Mouse (Mus musculus) large intestine, adult 2 months (tissue): ENCODE results near the gene Scrn2. TPM values are rescaled to one million over a fixed set of nuclear protein-coding genes. Genes with fewer than 3 reads are reported as not detected.

ENCODE experiments used
- DNase-seq: peaks from one replicate; pipeline ENCODE4 v3.0.0-alpha.2; 2012; ENCODE audit warnings: low read depth, low spot score
- WGBS: fragments of 180-500 bp; shearing (Covaris S2); methylation state at CpG from one replicate; pipeline ENCODE4 v1.1.7; 2018; 5-methylcytosine and 5-hydroxymethylcytosine counted together
- polyA plus RNA-seq: library from polyadenylated mRNA; depleted of rRNA; stranded (reverse); fragments of >200 nt; gene quantifications from 2 replicates; pipeline ENCODE4 v1.2.3, GENCODE M21; 2012

Scrn2 gene
- polyA plus RNA-seq, 1 experiment, result 32.1 TPM

- DNase-seq, result no peak
- WGBS, result 28% methylated on average over 8 of the region's 8 CpGs
Observed at GRCm38 (mm10) chr11:97013121-97013670, 16.5 kb upstream of the Scrn2 start, which contains the start of gene Sp6. TSS of gene Sp6 (plus strand) at chr11:97013394.

GRCm38 (mm10) chr11:97017696-97018582 is 11.8 kb upstream of the Scrn2 start:
- DNase-seq, result no peak
- WGBS, result 7% methylated on average over 36 of the region's 36 CpGs

DNA sequence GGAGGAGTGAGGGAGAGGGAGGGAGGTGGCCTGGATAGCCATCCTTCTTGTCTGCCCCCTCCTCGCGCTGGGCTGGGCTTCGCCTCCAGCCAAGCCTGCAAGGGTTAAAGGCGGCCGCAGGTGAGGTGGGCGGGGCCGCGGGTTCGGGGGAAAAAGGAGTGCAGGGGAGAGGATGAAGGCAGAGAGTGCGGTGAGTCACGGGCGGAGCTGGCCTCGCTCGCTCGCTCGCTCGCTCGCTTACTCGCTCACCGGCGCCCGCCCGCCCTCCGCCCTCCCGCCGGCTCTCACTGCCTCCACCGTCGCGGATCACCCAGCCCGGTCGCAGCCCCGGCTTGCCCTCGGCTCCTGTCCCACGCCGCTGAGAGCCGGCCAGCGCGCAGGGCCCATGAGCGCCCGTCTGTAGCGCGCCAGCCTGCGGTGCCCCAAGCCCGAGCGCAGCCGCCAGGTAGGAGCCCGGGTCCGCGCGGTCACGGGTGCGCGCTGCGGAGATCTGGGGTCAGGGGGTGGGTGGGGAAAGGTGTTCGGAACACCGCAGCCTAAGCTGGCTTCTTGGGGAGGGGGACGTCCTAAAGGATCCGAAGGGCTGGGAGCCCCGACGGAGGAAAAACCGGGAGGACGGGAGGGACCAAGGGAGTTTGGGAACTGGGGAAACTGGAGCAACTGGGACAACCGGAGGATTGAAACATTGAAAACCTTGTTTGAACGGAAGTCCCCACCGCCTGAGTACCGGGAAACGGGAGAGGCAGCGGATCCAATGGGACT is 11.0 kb upstream of the Scrn2 start:
- 3% methylated on average over 67 of the region's 68 CpGs for WGBS
- DNase-seq, result no peak

GRCm38 (mm10) chr11:97019345-97019708 is 10.4 kb upstream of the Scrn2 start:
- WGBS, result 24% methylated on average over 13 of the region's 13 CpGs
- no peak for DNase-seq

DNA sequence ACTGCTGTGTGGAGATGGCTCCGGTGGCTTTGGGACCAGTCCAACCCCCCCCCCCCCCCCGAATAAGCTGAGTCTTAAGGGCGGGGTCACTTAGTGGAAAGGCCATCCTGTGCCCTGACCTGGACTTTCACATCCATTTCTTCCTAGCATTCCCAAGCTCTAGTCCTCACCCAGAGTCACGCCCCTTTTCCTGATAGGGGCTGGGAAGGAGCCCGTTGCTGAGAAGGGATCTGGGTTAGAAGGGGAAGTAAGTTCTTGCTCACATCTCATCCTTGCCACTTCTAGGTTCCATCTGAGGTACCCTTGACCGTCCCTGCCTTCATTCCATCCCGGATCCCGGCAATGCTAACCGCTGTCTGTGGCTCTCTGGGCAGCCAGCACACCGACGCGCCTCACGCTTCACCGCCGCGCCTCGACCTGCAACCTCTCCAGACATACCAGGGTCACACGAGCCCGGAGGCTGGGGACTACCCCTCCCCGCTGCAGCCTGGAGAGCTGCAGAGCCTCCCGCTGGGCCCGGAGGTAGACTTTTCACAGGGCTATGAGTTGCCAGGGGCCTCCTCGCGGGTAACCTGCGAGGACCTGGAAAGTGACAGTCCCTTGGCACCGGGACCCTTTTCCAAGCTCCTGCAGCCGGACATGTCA is 8.5 kb upstream of the Scrn2 start:
- 1% methylated on average over 27 of the region's 27 CpGs for WGBS
- DNase-seq, result no peak

DNA sequence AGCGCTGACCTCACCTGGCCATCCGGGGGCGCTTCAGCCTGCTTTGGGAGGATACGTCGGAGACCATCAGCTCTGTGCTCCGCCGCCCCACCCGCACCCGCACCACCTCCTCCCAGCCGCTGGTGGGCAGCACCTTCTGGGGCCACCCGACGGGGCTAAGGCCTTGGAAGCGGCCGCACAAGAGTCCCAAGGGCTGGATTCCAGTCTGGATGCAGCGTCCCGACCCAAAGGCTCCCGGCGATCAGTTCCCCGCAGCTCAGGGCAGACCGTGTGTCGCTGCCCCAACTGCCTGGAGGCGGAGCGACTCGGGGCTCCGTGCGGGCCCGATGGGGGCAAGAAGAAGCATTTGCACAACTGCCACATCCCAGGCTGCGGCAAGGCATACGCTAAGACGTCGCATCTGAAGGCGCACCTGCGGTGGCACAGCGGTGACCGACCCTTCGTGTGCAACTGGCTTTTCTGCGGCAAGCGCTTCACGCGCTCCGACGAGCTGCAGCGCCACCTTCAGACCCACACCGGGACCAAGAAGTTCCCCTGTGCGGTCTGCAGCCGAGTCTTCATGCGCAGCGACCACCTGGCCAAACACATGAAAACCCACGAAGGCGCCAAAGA is 7.8 kb upstream of the Scrn2 start:
- DNase-seq, result no peak
- under 1% methylated on average over 50 of the region's 50 CpGs for WGBS

DNA sequence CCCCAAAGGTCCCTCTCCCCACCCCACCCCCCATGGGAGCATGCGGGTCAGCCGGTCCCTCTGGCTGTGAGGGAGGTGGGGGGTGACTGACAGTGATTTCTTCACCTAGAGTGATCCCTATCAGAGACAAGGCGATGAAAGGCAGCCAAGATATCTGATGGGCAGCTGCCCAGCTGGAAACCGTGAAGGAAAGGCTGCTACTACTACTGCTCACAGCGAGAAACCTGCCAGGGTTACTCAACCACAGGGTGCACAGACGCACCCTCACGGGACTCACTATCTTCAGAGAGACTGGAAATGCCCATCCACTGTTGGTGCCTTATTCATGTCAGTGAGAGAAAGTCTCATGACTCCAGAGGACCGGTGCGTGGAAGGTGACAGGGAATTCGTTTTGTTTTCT is 4.8 kb upstream of the Scrn2 start:
- no peak for DNase-seq
- WGBS, result 56% methylated on average over 10 of the region's 10 CpGs

DNA sequence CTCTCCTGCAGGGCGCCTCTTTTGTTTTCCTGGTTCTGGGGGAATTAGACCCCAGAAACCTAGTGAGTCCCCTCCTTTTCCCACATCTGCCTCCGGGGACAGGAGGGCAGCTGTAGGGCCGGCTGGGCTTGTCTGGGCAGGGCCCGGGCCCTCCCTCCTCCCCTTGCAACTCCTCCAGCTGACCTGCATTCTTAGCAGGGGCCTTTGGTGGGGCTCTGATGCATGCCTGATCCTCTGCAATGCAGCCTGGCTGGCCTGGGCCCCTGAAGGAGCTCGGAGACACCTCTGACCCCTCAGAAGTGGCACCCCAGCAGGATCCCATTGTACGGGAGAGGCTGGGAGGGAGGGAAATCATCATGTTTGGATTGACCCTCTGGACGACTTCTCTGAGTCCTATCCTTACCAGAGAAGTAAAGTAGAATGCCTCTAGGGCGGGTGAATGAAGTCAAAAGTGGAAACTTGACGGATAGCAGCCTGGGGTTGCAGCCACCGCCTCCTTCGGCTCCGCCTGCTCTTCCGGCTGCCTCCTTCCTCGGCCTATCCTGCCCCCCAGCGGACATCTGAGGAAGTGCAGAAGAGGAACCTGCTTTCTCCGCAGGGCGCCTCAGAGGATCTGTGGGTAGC is 3.9 kb upstream of the Scrn2 start:
- 6% methylated on average over 17 of the region's 17 CpGs for WGBS
- peak; percentile 62 for DNase-seq

GRCm38 (mm10) chr11:97030426-97030825 is 688 bp downstream of the Scrn2 start:
- DNase-seq, result no peak
- WGBS, result 9% methylated on average over 15 of the region's 15 CpGs

- WGBS, result 85% methylated on average over 12 of the region's 12 CpGs
- no peak for DNase-seq
Observed at GRCm38 (mm10) chr11:97031977-97032376, 2.2 kb downstream of the Scrn2 start.

- DNase-seq, result no peak
- WGBS, result 98% methylated on average over 4 of the region's 4 CpGs
Observed at GRCm38 (mm10) chr11:97032499-97032898, 2.8 kb downstream of the Scrn2 start.

- 87% methylated on average over 4 of the region's 4 CpGs for WGBS
- DNase-seq, result no peak
Observed at GRCm38 (mm10) chr11:97033781-97034180, 4.0 kb downstream of the Scrn2 start.

- 79% methylated on average over 5 of the region's 5 CpGs for WGBS
Observed at GRCm38 (mm10) chr11:97036141-97036540, 6.4 kb downstream of the Scrn2 start.

DNA sequence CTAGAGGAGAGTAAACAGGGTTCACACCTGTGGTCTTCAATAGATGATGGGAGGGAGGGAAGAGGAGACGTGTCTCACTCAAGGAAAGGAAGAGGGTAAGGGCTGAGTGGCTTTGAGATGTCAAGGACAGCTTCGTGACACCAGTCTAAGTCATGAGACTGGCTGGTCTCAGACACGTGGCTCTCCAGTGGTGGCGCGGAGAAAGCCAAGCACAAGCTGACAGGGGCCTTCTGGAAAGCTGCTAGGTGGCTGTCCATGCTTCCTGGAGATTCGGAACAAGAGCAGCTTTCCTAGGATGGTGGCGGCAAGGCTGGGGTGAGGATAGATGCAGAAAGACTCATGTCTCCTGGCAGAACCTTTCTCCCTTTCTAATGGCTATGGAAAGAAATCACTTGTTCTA is 9.1 kb downstream of the Scrn2 start:
- DNase-seq, result no peak
- 62% methylated on average over 7 of the region's 7 CpGs for WGBS

More at GRCm38 (mm10) chr11:97036141-97036540, 6.4 kb downstream of the Scrn2 start:
- no peak for DNase-seq

DNA sequence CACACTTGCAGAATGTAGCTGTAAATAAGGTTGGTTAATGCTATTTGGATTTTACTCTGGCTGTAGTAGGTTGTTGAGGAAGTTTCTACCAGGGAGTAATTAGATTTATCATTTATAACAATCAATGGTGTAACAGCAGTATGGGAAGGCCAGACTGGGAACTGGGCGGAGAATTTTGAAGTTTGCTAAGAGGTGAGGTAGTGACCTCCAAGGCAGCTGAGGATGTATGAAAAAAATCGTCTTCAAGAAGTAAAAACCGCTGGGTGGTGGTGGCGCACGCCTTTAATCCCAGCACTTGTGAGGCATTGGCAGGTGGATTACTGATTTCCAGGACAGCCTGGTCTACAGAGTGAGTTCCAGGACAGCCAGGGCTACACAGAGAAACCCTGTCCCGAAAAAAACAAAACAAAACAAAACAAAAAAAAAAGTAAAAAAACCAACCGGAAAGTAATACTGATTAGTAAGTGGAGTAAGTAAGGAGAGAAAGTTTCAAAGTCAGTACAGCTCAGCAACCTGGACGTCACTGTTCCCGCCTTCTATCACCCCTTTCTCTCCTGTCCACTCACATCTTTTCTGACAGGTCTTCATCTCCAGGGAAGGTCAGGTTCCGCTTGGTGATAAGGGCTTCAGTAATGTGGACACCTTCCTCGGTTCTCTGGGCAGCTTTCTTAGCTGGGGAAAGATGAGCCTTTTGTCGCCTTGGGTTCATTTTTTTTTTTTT is 10.7 kb downstream of the Scrn2 start:
- 29% methylated on average over 12 of the region's 12 CpGs for WGBS

GRCm38 (mm10) chr11:97041022-97041899 is 11.5 kb downstream of the Scrn2 start, which contains the start of the genes Lrrc46 and Mrpl10:
TSS of gene Lrrc46 (minus strand) at chr11:97041407.
TSS of gene Mrpl10 (plus strand) at chr11:97041560.
- DNase-seq, result peak; percentile 96
- WGBS, result under 1% methylated on average over 48 of the region's 48 CpGs

More for the DNA sequence above, 10.7 kb downstream of the Scrn2 start:
- DNase-seq, result no peak

DNA sequence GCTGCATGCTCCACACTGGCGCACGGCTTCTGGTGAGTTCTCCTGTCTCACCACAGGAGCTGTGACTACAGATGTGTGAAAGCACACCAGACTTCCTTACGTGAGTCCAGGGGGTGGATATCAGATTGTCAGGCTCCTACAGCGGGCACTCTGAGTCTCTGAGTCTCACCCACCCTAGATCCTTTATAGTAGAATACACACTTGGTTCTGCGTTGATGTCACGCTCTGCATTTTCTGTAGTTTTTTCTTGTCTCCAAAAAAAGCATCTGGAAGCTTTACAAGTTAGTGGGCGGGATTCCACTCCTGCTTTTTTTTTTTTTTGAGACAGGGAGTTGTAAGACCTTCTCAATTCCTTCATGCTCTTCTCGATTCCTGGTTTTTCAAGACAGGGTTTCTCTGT is 15.2 kb downstream of the Scrn2 start:
- WGBS, result 90% methylated on average over 8 of the region's 8 CpGs
- no peak for DNase-seq
